Mouse (Mus musculus): ENCODE measurements around the gene Zcwpw1.
A peak's percentile ranks its signal among the peaks of the same experiment; 100 is the strongest.

Zcwpw1 gene

GRCm38 (mm10) chr5:137755425-137755824, 32.2 kb upstream of the Zcwpw1 start:
- no peak for DNase-seq (ENCODE audit: low read depth, low spot score)

DNA sequence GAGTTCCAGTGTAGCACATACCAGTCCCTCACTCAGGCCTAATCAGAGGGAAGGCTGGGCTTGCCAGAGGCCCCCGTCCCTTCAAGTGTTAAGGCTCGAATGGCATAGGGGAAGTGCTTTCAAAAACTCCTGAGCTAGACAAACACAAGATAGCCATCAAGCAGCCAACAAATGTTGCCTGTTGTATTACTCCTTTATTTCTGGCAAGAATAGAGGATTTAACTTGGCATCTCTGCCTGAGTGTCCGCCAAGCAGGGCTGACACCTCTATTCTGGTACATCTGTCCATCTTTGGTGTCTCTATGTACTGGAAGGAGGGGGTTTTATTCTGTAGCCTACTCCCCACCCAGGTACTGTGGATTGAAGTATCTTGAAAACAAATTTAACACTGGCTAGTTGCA, 31.5 kb upstream of the Zcwpw1 start:
- no peak for DNase-seq (ENCODE audit: low read depth, low spot score)

DNA sequence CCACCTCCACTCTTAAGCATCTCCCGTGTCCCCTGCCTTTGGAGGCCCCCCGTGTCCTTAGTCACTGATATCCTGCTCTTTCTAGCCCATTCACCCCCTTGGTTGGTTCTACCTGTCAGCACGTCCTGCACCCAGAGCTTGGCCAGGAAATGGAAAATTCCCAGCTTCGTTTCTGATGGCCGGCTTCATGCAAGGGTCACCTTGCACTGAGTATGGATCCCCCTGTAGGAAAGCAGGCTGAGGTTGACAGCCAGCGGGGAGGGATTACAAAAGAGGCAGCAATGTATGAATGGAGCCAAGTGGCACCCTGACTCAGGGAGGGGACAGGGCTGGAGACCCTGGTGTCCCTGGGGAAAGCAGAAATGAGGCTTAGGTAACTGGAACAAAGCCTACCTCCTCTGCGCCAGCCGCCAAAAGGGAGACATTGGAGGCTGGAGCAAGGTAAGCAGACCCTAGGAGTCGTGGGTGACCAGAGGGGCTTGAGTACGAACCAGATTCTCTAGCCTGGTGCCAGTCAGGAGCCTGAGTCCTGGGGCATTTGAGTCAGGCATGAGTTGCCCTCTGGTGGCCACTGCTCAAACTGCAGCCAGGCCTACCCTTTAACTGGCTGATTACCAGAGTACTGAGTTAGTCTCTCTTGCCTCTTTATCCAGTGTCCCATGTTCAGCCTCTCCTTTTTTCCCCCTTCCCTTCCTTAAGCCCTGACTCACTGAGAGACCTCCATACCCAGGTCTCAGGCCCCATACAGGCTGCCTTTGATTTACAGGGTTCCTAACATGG, 30.5 kb upstream of the Zcwpw1 start:
- DNase-seq (ENCODE audit: low read depth, low spot score) = no peak

GRCm38 (mm10) chr5:137757887-137758286, 29.7 kb upstream of the Zcwpw1 start:
- no peak for DNase-seq (ENCODE audit: low read depth, low spot score)

DNA sequence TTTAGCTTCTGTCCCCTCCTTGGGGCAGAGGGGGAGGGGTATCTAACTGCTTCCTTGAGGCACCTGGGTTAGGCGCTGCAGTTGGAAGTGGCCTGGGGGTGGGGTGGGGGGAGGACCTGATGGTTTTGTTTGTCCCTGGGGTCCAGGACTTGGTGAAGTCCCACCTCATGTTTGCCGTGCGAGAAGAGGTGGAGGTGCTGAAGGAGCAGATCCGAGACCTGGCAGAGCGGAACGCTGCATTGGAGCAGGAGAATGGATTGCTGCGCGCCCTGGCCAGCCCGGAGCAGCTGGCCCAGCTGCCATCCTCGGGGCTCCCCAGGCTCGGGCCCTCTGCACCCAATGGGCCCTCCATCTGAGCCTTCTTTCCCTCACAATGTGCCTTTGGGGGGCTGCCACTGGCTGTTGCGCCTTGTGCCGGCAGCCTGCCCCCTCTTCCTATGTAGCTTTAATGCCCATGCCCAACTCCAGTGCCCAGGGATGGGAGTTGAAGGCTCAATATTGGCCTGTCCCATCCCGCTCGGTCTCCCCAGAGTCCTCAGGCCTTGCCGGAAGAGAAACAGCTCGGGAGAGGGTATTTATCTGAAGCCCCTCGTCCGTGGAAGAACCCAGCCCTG, 28.6 kb upstream of the Zcwpw1 start:
- DNase-seq (ENCODE audit: low read depth, low spot score) = no peak

GRCm38 (mm10) chr5:137759971-137760412, 27.6 kb upstream of the Zcwpw1 start:
- peak; percentile 79 for DNase-seq (ENCODE audit: low read depth, low spot score)

- no peak for DNase-seq (ENCODE audit: low read depth, low spot score)
Measured at GRCm38 (mm10) chr5:137764609-137765340, 22.8 kb upstream of the Zcwpw1 start.

DNA sequence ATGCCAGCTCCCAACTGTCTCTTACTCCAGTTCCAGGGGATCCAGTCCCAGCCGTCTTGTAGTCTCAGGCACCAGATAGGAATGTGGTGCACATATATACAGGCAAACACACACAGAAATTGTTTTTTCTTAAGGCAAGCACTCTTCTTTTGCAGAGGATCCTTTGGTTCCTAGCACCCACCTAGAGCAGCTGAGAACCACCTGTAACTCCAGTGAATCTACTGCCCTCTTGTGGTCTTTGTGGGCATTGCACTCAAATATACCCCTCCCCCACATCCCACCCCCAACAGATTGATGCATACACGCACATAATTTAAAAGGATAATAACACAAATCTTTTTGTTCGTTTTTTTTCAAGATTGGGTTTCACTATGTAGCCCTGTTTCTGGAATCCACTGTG, 21.3 kb upstream of the Zcwpw1 start:
- DNase-seq (ENCODE audit: low read depth, low spot score) = no peak

GRCm38 (mm10) chr5:137768475-137768874, 19.1 kb upstream of the Zcwpw1 start:
- no peak for DNase-seq (ENCODE audit: low read depth, low spot score)

GRCm38 (mm10) chr5:137770709-137771108, 16.9 kb upstream of the Zcwpw1 start:
- DNase-seq (ENCODE audit: low read depth, low spot score) = no peak

- no peak for DNase-seq (ENCODE audit: low read depth, low spot score)
Measured at GRCm38 (mm10) chr5:137772755-137773154, 14.8 kb upstream of the Zcwpw1 start.

GRCm38 (mm10) chr5:137775587-137776290, 11.9 kb upstream of the Zcwpw1 start:
- DNase-seq (ENCODE audit: low read depth, low spot score) = no peak

GRCm38 (mm10) chr5:137776408-137776918, 11.1 kb upstream of the Zcwpw1 start:
- DNase-seq (ENCODE audit: low read depth, low spot score) = no peak

GRCm38 (mm10) chr5:137777267-137777845, 10.2 kb upstream of the Zcwpw1 start:
- DNase-seq (ENCODE audit: low read depth, low spot score) = no peak

DNA sequence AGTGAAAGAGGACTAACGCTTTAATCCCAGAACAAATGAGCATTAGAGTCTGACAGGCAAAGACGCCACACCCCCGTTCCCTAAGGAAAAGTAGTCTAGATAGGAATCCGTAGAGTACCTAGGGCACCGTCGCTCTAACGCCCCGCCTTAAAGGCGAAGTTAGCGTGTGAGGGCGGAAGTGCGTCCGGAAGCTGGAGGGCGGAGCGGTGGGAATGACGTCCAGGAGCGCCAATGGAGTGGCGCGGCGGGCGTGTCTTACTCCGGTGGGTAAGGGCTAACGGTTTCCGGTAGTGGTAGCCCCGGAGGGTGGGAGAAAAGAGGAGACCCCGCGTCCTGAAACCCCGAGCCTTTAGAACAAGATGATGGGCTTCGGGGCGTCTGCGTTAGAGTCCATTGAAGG, 9.0 kb upstream of the Zcwpw1 start, which contains the start of gene Ppp1r35:
Gene Ppp1r35, plus strand, starts transcription at position 215 of the 400 bp plus-strand sequence.
- peak; percentile 94 for DNase-seq (ENCODE audit: low read depth, low spot score)

GRCm38 (mm10) chr5:137779053-137779933, 8.3 kb upstream of the Zcwpw1 start:
- no peak for DNase-seq (ENCODE audit: low read depth, low spot score)

DNA sequence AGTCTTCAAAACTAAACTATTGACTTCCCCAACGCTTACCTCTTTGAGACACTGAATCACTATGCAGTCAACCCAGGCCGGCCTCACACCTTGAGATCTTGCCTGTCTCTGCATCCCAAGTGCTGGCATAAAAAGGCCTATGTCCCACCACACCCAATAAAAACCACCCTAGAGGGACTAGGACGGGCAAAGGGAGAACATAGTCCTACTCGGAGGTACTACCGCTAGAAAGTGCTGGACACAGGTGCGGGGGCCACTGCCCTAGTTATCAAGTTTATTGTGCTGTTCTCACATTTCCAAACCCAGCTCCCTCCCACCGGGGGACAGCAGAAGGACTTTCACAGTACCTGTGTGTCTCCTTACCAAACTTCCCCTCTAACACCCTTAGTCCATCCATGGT, 5.9 kb upstream of the Zcwpw1 start:
- DNase-seq (ENCODE audit: low read depth, low spot score) = no peak

DNA sequence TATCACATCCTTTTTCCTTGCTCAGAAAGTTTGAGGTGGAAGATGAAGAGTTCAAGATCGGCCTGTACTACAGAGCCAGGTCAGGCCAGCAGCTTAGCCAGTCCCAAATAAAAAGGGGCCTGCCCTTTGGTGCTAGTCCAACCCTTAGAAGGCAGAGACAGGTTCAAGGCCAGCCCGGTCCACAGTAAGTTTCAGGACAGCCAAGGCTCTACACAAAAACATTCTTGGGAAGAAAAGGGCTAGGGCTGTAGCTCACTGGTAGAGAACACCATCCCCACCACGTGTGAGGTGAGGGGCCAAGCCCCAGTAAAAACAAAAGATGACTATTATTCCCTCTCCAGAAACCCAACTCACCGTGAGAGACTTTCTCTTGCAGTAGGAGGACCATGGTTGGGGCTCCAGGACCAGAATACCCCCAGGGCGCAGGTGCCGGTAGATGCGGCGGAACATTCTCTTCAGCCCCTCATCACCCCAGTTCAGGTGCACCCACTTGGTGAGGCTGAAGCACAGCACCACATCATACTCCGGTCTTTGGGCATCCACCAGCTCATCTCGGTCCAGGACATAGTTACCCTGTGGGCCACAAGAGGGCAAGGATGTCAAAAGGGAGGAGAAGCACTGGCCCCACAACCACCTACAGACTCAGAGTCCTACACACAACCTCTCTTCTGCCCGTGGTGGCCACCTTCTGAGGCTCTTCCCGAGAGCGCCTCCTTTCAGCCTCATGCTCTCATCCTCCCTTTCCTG, 4.6 kb upstream of the Zcwpw1 start:
- no peak for DNase-seq (ENCODE audit: low read depth, low spot score)

- DNase-seq (ENCODE audit: low read depth, low spot score) = no peak
Measured at GRCm38 (mm10) chr5:137783901-137784540, 3.6 kb upstream of the Zcwpw1 start.
